Mouse (Mus musculus) kidney, embryonic 15.5 days (tissue): Measurements from ENCODE around the gene Ppp1r3c. TPM values are rescaled to one million over a fixed set of nuclear protein-coding genes. Genes with fewer than 3 reads are reported as not detected.

Source experiments
- ATAC-seq: fragments of 200-750 bp; cut with Nextera tagmentation; replicated peaks from 2 replicates; pipeline ENCODE4 v1.8.0; 2017; ENCODE audit warnings: moderate TSS enrichment; ENCODE audit not compliant: low FRiP score
- H3K27ac ChIP-seq: fragments of 300-500 bp; sonication (generic); 2 replicates; pipeline ENCODE4 v1.5.1; 2015; ENCODE audit warnings: mild to moderate bottlenecking, inconsistent platforms
- H3K27me3 ChIP-seq: fragments of 300-500 bp; sonication (generic); 2 replicates; pipeline ENCODE4 v1.6.1; 2015; ENCODE audit warnings: inconsistent platforms
- H3K36me3 ChIP-seq: fragments of 300-500 bp; sonication (generic); 2 replicates; pipeline ENCODE4 v1.6.1; 2015; ENCODE audit warnings: inconsistent platforms
- H3K4me1 ChIP-seq: fragments of 300-500 bp; sonication (generic); 2 replicates; pipeline ENCODE4 v1.6.1; 2015; ENCODE audit warnings: inconsistent platforms
- H3K4me2 ChIP-seq: fragments of 300-500 bp; sonication (generic); 2 replicates; pipeline ENCODE4 v1.6.1; 2015; ENCODE audit warnings: moderate library complexity, mild to moderate bottlenecking, inconsistent platforms
- H3K4me3 ChIP-seq: fragments of 300-500 bp; sonication (generic); replicated peaks from 2 replicates; pipeline ENCODE4 v1.5.1; 2015; ENCODE audit warnings: mild to moderate bottlenecking, inconsistent platforms
- H3K9ac ChIP-seq: fragments of 300-500 bp; sonication (generic); 2 replicates; pipeline ENCODE4 v1.6.1; 2015; ENCODE audit warnings: mild to moderate bottlenecking, inconsistent platforms
- H3K9me3 ChIP-seq: fragments of 300-500 bp; sonication (generic); replicated peaks from 2 replicates; pipeline ENCODE4 v1.6.1; 2016; ENCODE audit warnings: inconsistent platforms
- WGBS: fragments of 180-500 bp; shearing (Covaris S2); methylation state at CpG from one replicate; pipeline ENCODE4 v1.1.7; 2015; ENCODE audit warnings: mixed read lengths; 5-methylcytosine and 5-hydroxymethylcytosine counted together
- polyA plus RNA-seq: library from polyadenylated mRNA; unstranded; fragments of >200 nt; fragmentation: Nextera tagmentation; extraction: Ambion mirVana; gene quantifications from 2 replicates; pipeline ENCODE4 v1.2.1, GENCODE M21; 2015

The Ppp1r3c gene
- polyA plus RNA-seq: 17.4 and 17.5 TPM in 2 replicates

DNA sequence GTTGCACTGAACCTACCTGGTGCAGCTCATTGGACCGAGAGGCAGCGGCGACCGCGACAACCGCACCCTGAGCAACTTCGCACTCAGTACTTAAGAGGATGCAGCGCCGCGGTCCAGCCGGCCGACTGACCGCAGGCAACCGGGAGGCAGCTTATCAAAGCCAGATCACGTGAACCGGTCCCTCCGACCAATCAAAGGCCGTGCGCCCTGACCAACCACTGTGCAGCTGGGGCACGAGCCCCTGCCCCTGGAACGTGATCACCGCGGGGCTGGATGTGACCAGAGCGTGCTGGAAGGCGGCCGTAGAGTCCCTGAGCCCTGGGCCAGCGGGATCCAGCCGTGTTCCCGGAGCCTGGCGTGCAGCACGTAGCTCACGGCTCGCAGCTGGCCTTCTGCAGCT lies at the start of gene Ppp1r3c:
Gene Ppp1r3c (minus strand): TSS at position 117 of the 400 bp plus-strand sequence.
- Histone ChIP-seq H3K27ac (peak within 1 kb of the TSS; percentile 91), H3K9me3 (no peaks in the 10 kb centered on the region), H3K36me3 (peaks cover 25% of the 10 kb centered on the region), H3K4me2 (peak within 1 kb of the TSS; percentile 76), H3K9ac (peak within 1 kb of the TSS; percentile 52), H3K27me3 (no peaks in the 10 kb centered on the region), H3K4me3 (peak within 1 kb of the TSS; percentile 53), H3K4me1 (peaks cover 13% of the 10 kb centered on the region)
- WGBS: 0% methylated on average over 33 of the region's 33 CpGs
- ATAC-seq: peak; percentile 100

DNA sequence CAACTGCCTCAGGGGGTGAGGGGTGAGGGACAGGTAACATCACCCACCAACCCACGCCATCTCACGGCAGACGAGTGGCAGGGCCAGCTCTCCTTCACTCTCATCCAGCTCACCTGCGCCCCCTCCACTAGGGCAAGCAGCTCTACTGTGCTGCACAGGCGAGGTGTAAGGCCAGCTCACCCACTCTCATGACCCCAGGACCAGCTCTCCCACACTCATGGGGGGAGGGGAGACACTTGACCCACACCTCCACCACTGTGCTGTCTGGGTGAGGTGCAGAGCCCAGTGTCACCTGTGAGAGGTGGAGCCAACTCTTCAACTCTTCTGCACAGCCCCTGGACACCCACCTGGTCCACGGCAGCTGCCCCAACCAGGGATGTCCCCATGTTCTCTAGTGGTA lies 46.7 kb upstream of the Ppp1r3c start:
- no peaks in the 10 kb centered on the region for H3K9me3 ChIP-seq
- 90% methylated on average over 6 of the region's 6 CpGs for WGBS
- no peak overlapping the region for H3K27ac ChIP-seq
- ATAC-seq: no peak; the same call in 1 of the 2 replicates
- H3K4me2 ChIP-seq: no peak overlapping the region
- no peak overlapping the region for H3K4me3 ChIP-seq
- no peak overlapping the region for H3K9ac ChIP-seq
- no peaks in the 10 kb centered on the region for H3K4me1 ChIP-seq
- no peaks in the 10 kb centered on the region for H3K36me3 ChIP-seq
- H3K27me3 ChIP-seq: no peaks in the 10 kb centered on the region

DNA sequence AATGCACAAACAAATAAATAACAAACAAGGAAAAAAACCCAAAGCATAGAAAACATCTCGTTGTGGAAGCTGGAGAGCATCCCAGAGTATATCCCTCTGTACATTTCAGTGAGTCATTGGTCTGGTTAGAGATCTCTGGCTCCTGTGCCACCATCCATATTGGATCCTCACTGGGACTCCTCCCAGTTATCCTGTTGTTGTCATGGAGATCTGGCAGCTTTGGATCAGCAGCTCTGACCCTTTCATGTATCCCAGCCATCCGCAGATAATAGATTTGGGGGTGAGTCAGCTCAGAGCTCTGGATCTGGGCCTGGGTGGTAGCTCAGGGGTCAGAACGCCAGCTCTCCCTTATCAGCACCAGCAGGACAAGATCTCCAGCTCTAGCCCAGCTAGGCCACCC lies 46.1 kb upstream of the Ppp1r3c start:
- Histone ChIP-seq H3K27ac (no peak overlapping the region), H3K4me3 (no peak overlapping the region), H3K4me1 (no peaks in the 10 kb centered on the region), H3K27me3 (no peaks in the 10 kb centered on the region), H3K36me3 (no peaks in the 10 kb centered on the region), H3K9ac (no peak overlapping the region), H3K4me2 (no peak overlapping the region), H3K9me3 (no peaks in the 10 kb centered on the region)
- ATAC-seq: no peak
- whole genome bisulfite sequencing: 80% methylated on average over 3 of the region's 3 CpGs

DNA sequence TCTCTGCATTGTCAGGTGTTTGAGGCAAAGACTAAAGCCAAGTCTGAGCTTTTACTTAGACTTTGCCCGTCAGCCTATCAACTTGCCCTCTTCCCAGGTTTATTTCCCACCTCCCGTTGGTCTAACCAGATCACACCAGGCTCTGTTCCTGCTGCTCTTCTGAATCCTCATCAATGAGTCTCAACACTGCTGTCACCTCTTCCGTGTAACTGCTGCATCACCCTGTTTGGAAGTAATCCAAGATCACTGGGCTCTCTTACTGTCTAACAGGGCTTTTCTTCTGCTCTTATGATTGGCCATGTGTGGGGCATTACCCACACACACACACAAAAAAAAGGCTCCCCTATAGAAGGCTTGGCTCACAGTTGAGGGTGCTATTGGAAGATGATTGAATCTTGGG lies 45.5 kb upstream of the Ppp1r3c start:
- Histone ChIP-seq H3K27ac (no peak overlapping the region), H3K4me2 (no peak overlapping the region), H3K9me3 (no peaks in the 10 kb centered on the region), H3K36me3 (no peaks in the 10 kb centered on the region), H3K4me1 (no peaks in the 10 kb centered on the region), H3K27me3 (no peaks in the 10 kb centered on the region), H3K4me3 (no peak overlapping the region), H3K9ac (no peak overlapping the region)
- ATAC-seq: no peak
- 84% methylated on average over 3 of the region's 3 CpGs for WGBS

DNA sequence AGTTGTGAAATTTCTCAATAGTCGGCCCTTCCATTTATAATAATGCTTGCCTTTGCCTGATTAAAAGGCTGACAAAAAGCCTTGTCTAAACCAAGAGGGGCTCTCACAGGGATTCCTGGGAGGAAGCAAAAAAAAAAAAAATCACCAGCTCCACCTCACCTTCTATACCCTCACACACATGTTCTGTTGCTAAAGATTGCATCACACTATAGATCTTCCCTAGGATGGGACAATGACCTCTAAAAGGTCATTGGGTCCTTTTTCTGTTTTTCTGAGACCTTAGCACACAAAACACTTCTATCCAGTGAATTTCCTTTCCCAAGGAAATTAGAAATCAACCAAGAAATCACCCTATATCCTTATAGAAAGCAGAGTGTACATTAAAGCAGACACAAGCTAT lies 43.9 kb upstream of the Ppp1r3c start:
- Histone ChIP-seq H3K27me3 (no peaks in the 10 kb centered on the region), H3K9ac (no peak overlapping the region), H3K27ac (no peak overlapping the region), H3K36me3 (no peaks in the 10 kb centered on the region), H3K9me3 (no peaks in the 10 kb centered on the region), H3K4me1 (no peaks in the 10 kb centered on the region), H3K4me2 (no peak overlapping the region), H3K4me3 (no peak overlapping the region)
- 83% methylated on average over 1 of the region's 1 CpGs for WGBS
- ATAC-seq: no peak

DNA sequence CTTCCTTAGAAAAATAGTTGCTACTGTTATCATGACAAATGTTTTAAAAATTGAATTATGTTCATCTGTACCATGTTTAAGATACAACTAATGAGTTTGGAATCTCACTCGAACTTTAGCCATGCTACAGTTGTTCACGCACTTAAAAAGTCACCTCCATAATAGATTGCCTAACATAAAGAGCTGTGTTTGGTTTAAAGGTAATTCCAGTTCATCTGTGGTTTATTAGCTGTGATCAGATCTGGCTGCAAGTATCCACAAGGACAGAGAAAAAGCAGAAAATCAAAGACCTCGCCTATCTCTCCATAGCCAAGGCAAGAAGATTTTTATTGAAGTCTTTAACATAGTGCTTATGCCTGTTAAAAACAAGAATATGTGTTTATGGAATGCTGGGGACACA lies 43.3 kb upstream of the Ppp1r3c start:
- ATAC-seq: no peak

DNA sequence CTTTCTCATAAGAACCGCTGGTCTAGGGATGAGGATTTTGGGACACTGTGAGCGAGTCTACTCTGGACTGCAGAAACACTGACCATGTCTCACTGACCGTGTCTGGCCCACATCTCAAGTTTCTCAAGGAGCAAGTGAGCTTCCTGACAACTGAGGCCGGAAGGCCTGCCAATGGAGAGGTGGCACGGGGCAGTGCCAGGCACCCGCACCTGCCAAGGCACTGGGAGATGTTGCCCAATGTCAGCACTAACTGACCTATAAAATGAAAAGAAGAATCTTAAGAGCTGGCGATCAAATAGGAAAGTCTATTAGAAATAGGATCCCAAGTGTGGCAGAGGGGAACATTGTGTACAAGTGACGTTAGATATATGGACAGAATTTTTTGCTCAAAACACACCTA lies 39.1 kb upstream of the Ppp1r3c start:
- Histone ChIP-seq H3K9ac (no peak overlapping the region), H3K36me3 (no peaks in the 10 kb centered on the region), H3K9me3 (no peaks in the 10 kb centered on the region), H3K27me3 (no peaks in the 10 kb centered on the region), H3K4me3 (no peak overlapping the region), H3K27ac (no peak overlapping the region), H3K4me1 (no peaks in the 10 kb centered on the region), H3K4me2 (no peak overlapping the region)
- WGBS: 84% methylated on average over 8 of the region's 8 CpGs
- no peak for ATAC-seq

More for the DNA sequence above, 43.3 kb upstream of the Ppp1r3c start:
- no peak overlapping the region for H3K4me2 ChIP-seq
- H3K9ac ChIP-seq: no peak overlapping the region
- H3K4me1 ChIP-seq: no peaks in the 10 kb centered on the region
- H3K27me3 ChIP-seq: no peaks in the 10 kb centered on the region
- no peaks in the 10 kb centered on the region for H3K9me3 ChIP-seq
- no peak overlapping the region for H3K4me3 ChIP-seq
- 53% methylated on average over 3 of the region's 3 CpGs for WGBS
- no peak overlapping the region for H3K27ac ChIP-seq
- no peaks in the 10 kb centered on the region for H3K36me3 ChIP-seq

DNA sequence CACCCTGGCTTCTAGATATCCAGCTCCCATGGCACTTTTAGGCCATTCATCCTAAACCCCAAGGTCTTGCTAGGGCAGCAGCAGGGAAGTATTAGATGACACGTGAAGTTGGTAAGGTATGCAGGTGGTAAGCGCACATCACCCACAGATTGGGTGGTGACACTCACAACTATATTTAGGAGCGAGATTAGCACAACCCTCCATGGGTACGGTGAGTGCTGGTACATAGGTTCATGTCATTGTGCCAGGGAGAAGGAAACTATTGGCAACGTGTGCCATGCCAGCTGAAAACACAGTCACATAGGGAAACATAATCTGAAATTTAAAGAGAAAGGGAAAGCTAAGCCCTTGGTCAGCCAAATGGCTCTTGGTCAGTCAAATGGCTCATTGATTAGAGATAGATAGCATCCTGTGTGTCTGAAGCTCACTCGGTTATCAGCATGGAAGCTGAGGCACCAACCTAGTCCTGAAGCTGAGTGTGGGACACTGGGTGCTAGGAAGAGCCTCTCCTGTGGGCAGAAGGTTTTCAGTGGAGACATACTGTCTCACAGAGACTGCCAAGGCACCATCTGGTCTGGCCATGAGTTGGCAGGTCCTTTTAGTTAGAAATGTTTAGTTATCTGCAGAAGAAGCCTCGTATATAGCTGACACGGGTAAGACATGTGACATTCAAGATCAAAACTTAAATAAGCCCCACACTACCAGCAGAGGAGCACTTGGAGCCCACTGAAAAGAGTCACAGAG lies 37.4 kb upstream of the Ppp1r3c start:
- no peaks in the 10 kb centered on the region for H3K36me3 ChIP-seq
- H3K4me3 ChIP-seq: no peak overlapping the region
- H3K9me3 ChIP-seq: no peaks in the 10 kb centered on the region
- H3K9ac ChIP-seq: no peak overlapping the region
- H3K4me1 ChIP-seq: no peaks in the 10 kb centered on the region
- H3K27me3 ChIP-seq: no peaks in the 10 kb centered on the region
- ATAC-seq: no peak
- WGBS: 87% methylated on average over 8 of the region's 8 CpGs
- no peak overlapping the region for H3K27ac ChIP-seq
- H3K4me2 ChIP-seq: no peak overlapping the region

DNA sequence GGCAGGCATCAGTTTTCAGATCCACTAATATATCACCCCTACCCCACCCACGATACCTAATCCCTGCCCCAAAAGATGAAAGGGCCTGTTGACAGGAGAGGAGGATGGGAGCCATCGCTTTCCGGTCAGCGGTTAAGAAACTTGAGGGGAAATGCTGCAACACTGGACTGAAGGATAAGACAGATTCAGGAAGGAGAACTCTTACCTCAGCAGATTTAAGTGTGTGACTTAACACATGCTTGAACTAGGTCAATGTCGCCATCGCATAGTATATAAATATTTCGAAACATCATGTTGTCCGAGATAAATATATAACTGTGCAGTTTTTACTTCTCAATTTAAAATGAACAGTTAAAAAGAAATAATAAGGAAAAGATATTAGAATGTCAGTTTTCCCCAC lies 31.6 kb upstream of the Ppp1r3c start:
- Histone ChIP-seq H3K9me3 (no peaks in the 10 kb centered on the region), H3K27ac (no peak overlapping the region), H3K4me2 (no peak overlapping the region), H3K27me3 (no peaks in the 10 kb centered on the region), H3K36me3 (no peaks in the 10 kb centered on the region), H3K4me1 (no peaks in the 10 kb centered on the region), H3K9ac (no peak overlapping the region), H3K4me3 (no peak overlapping the region)
- WGBS: 53% methylated on average over 8 of the region's 8 CpGs
- no peak for ATAC-seq

DNA sequence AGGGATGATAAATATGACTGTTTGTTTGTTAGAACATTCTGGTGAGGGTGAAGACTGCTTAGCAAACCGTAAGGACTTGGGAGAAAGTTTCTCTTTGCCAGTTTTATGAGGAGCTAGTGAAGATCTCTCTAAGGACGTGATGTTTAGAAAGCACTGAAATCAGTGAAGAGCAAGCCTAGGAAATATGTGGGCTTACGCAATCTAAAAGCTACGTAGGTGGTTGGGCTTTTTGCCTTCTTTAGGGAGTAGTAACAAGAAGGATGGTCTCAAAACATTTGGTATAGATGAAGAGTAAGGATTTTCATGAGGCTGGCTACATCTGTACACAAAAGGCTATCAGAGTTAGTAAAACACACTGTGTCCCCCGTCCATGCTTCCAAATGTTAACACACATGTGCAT lies 28.0 kb upstream of the Ppp1r3c start:
- H3K4me3 ChIP-seq: no peak overlapping the region
- no peak overlapping the region for H3K9ac ChIP-seq
- no peaks in the 10 kb centered on the region for H3K27me3 ChIP-seq
- WGBS: 75% methylated on average over 5 of the region's 5 CpGs
- no peaks in the 10 kb centered on the region for H3K9me3 ChIP-seq
- no peaks in the 10 kb centered on the region for H3K36me3 ChIP-seq
- H3K4me1 ChIP-seq: no peaks in the 10 kb centered on the region
- no peak overlapping the region for H3K27ac ChIP-seq
- no peak overlapping the region for H3K4me2 ChIP-seq
- no peak for ATAC-seq

DNA sequence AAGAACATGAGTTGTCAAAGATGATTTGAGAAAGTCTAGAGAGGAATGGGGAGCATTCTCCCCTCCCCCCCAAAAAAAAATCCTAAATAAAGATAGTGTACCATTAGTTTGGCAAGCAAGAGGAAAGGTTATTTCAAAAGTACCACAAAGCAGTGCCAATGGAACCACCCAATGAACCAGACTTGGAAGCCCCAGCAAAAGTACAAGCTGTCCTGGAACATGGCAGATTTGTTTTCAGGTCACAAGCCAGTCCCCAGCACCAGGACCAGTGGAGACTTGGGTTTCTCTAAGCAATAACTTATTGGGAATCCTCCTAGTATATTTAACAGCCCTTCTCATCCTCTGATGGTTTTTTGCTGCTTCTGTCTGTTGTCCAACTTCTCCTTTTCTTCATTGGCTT lies 12.5 kb upstream of the Ppp1r3c start:
- H3K4me3 ChIP-seq: no peak overlapping the region
- no peaks in the 10 kb centered on the region for H3K9me3 ChIP-seq
- no peak overlapping the region for H3K4me2 ChIP-seq
- H3K36me3 ChIP-seq: no peaks in the 10 kb centered on the region
- no peak overlapping the region for H3K27ac ChIP-seq
- H3K4me1 ChIP-seq: no peaks in the 10 kb centered on the region
- no peaks in the 10 kb centered on the region for H3K27me3 ChIP-seq
- H3K9ac ChIP-seq: no peak overlapping the region
- ATAC-seq: no peak

DNA sequence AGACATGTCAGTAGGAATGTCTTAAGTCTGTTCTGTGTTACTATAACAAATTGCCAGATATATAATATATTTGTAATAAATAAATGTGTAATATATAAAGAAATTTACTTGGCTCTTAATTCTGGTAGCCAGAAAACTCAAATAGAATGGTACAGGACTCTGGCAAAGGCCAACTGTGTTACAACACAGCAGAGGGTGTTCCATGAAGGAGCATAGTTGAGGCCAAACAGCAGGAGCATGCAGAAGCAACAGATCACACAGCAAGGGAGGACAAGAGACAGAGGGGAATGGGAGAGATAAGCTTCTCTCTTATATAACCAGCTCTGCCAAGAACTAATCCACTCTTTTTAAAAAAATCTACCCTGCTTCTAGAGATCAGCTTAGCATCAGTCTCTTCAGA lies 5.9 kb upstream of the Ppp1r3c start:
- H3K27ac ChIP-seq: no peak overlapping the region
- H3K36me3 ChIP-seq: no peaks in the 10 kb centered on the region
- no peak overlapping the region for H3K9ac ChIP-seq
- ATAC-seq: no peak
- no peaks in the 10 kb centered on the region for H3K27me3 ChIP-seq
- no peak overlapping the region for H3K4me2 ChIP-seq
- no peak overlapping the region for H3K4me3 ChIP-seq
- peaks cover 7% of the 10 kb centered on the region; the same call in 1 of the 2 replicates for H3K4me1 ChIP-seq
- H3K9me3 ChIP-seq: no peaks in the 10 kb centered on the region

DNA sequence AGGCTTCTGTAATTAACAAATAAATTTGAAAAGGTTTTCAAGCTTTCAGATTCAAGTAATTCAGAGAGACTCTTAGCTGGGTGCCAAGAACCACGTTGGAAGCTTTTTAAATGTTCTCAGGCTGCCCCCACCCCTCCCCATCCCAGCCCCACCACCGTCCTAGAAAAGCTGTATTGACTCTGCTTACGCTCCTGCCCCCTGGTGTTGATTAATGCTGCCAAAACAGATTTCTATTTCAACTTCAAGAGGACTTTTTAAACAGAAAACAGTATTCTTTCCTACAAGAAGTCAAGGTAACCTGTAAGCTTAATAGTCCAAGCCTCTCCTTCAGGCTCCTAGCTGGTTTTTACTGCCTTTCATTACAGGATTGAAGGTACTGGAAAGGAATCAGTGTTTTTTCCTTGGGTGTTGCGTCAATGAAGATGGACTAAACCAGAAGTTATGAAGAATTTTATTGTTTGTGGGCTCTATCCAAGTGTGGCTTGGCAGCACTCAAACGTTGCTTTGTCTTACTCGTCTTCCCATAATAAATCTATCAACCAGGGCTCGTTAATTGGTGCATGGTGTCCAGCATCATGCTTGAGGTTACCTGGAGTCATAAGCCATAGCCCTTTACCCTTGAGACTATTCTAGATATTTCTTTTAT lies 3.2 kb upstream of the Ppp1r3c start:
- no peak for ATAC-seq
- Histone ChIP-seq H3K27ac (no peak overlapping the region), H3K27me3 (no peaks in the 10 kb centered on the region), H3K9ac (no peak overlapping the region), H3K36me3 (no peaks in the 10 kb centered on the region), H3K4me2 (no peak overlapping the region), H3K4me1 (peaks cover 13% of the 10 kb centered on the region), H3K4me3 (no peak overlapping the region), H3K9me3 (no peaks in the 10 kb centered on the region)
- WGBS: 38% methylated on average over 7 of the region's 7 CpGs
